In genomic region chr6:89595777-89596146, GRCm38 (mm10) we compare ENCODE assay signal across 8 mouse cellular contexts. TPM values are rescaled to one million over a fixed set of nuclear protein-coding genes. Genes with fewer than 3 reads are reported as not detected.
DNase-seq lines count a peak whose midpoint lies in the region; ATAC-seq lines count a peak whose summit lies in the region.

No protein-coding gene starts in this region.

- peaks cover 3% of the 10 kb centered on the region; the same call in 1 of the 2 replicates for H3K9me3 ChIP-seq in heart, embryonic 13.5 days
- peaks cover 6% of the 10 kb centered on the region; the same call in 1 of the 2 replicates for H3K9me3 ChIP-seq in embryonic facial prominence, embryonic 10.5 days
- H3K9me3 ChIP-seq in hindbrain, embryonic 13.5 days = peaks cover 4% of the 10 kb centered on the region; the same call in 1 of the 2 replicates
- peaks cover 9% of the 10 kb centered on the region for H3K9me3 ChIP-seq in midbrain, embryonic 10.5 days (replicated peaks)

- intact Hi-C loops in heart, postnatal 10 days (cut with DNase I) = no loop called here

- peak overlapping the region; percentile 75 for H3K4me3 ChIP-seq in heart, embryonic 13.5 days
- H3K4me3 ChIP-seq in embryonic facial prominence, embryonic 10.5 days = peak overlapping the region; percentile 84
- H3K4me3 ChIP-seq in hindbrain, embryonic 13.5 days = peak overlapping the region; percentile 73
- peak overlapping the region; percentile 82 for H3K4me3 ChIP-seq in midbrain, embryonic 10.5 days

- H3K27me3 ChIP-seq in heart, embryonic 13.5 days (replicated peaks) = no peaks in the 10 kb centered on the region
- no peaks in the 10 kb centered on the region for H3K27me3 ChIP-seq in embryonic facial prominence, embryonic 10.5 days (replicated peaks; ENCODE audit: low read depth, poor library complexity, severe bottlenecking)
- H3K27me3 ChIP-seq in hindbrain, embryonic 13.5 days = no peaks in the 10 kb centered on the region
- no peaks in the 10 kb centered on the region for H3K27me3 ChIP-seq in midbrain, embryonic 10.5 days (ENCODE audit: low read depth, poor library complexity, severe bottlenecking)

- no peaks in the 10 kb centered on the region for H3K36me3 ChIP-seq in heart, embryonic 13.5 days
- H3K36me3 ChIP-seq in embryonic facial prominence, embryonic 10.5 days (replicated peaks) = no peaks in the 10 kb centered on the region
- no peaks in the 10 kb centered on the region for H3K36me3 ChIP-seq in hindbrain, embryonic 13.5 days
- H3K36me3 ChIP-seq in midbrain, embryonic 10.5 days = no peaks in the 10 kb centered on the region

- H3K27ac ChIP-seq in heart, embryonic 13.5 days (replicated peaks) = no peak overlapping the region
- no peak overlapping the region for H3K27ac ChIP-seq in embryonic facial prominence, embryonic 10.5 days (replicated peaks)
- no peak overlapping the region for H3K27ac ChIP-seq in hindbrain, embryonic 13.5 days
- no peak overlapping the region for H3K27ac ChIP-seq in midbrain, embryonic 10.5 days (replicated peaks)

- ATAC-seq in heart, embryonic 13.5 days (ENCODE audit: extremely low read depth, insufficient number of reproducible peaks, low FRiP score, low TSS enrichment) = 0 out of 2 replicates have a peak, but pooled peaks have one; percentile 16
- ATAC-seq in hindbrain, embryonic 13.5 days (ENCODE audit: low FRiP score) = peak; percentile 58

- 19% methylated on average over 5 of the region's 5 CpGs for WGBS in heart, embryonic 13.5 days
- WGBS in embryonic facial prominence, embryonic 10.5 days = 28% methylated on average over 5 of the region's 5 CpGs
- 23% methylated on average over 5 of the region's 5 CpGs for WGBS in hindbrain, embryonic 13.5 days
- WGBS in midbrain, embryonic 10.5 days = 24% methylated on average over 5 of the region's 5 CpGs

- DNase-seq in heart, postnatal 10 days = no peak
- no peak for DNase-seq in embryonic facial prominence, embryonic 10.5 days (ENCODE audit: low spot score)
- no peak for DNase-seq in midbrain, embryonic 10.5 days (ENCODE audit: low spot score)
- no peak for DNase-seq in left cerebral cortex, adult 8-10 months (ENCODE audit: low spot score in 2 of 2)
- no peak for DNase-seq in layer of hippocampus, adult 9-10 months (ENCODE audit: low spot score)
- DNase-seq in thymus, adult 18-20 months = no peak

- no peak overlapping the region for H3K9ac ChIP-seq in heart, embryonic 13.5 days
- no peak overlapping the region for H3K9ac ChIP-seq in hindbrain, embryonic 13.5 days

- peak overlapping the region; percentile 90 for H3K4me2 ChIP-seq in heart, embryonic 13.5 days
- H3K4me2 ChIP-seq in hindbrain, embryonic 13.5 days = peak overlapping the region; percentile 70

- peaks cover 6% of the 10 kb centered on the region for H3K4me1 ChIP-seq in heart, embryonic 13.5 days
- peaks cover 5% of the 10 kb centered on the region for H3K4me1 ChIP-seq in embryonic facial prominence, embryonic 10.5 days
- H3K4me1 ChIP-seq in hindbrain, embryonic 13.5 days (replicated peaks) = peaks cover 9% of the 10 kb centered on the region
- H3K4me1 ChIP-seq in midbrain, embryonic 10.5 days = peaks cover 13% of the 10 kb centered on the region

RNA-seq across cellular contexts. Expression of gene Chchd6, which starts 0.3 kb away (rescaled TPM):
- polyA plus RNA-seq in heart, embryonic 13.5 days (2015; fragmentation: Nextera tagmentation; extraction: Ambion mirVana) = 46.3 and 50.3 TPM in 2 replicates
- total RNA-seq in heart, postnatal 10 days (2021) = 10 to 100 TPM; 14.7 to 15.5 TPM
- polyA plus RNA-seq in embryonic facial prominence, embryonic 10.5 days (2016; fragmentation: Nextera tagmentation; extraction: Ambion mirVana) = 66.8 and 74.1 TPM in 2 replicates
- polyA plus RNA-seq in hindbrain, embryonic 13.5 days (2015; fragmentation: Nextera tagmentation; extraction: Ambion mirVana) = 125 and 126 TPM in 2 replicates
- 91.4 and 106 TPM in 2 replicates for polyA plus RNA-seq in midbrain, embryonic 10.5 days (2016; fragmentation: Nextera tagmentation; extraction: Ambion mirVana)
- total RNA-seq in left cerebral cortex, adult 8-10 months (2022) = 10 to 100 TPM; 75.6 to 85.2 (median 78.1) TPM

RNA-seq across cellular contexts. Expression of gene Txnrd3, which starts 48.0 kb away (rescaled TPM):
- polyA plus RNA-seq in heart, embryonic 13.5 days (2015; fragmentation: Nextera tagmentation; extraction: Ambion mirVana) = 9.1 and 9.6 TPM in 2 replicates
- total RNA-seq in heart, postnatal 10 days (2021) = 10 to 100 TPM; 26.1 to 27.1 TPM
- polyA plus RNA-seq in embryonic facial prominence, embryonic 10.5 days (2016; fragmentation: Nextera tagmentation; extraction: Ambion mirVana) = 9.2 and 9.8 TPM in 2 replicates
- polyA plus RNA-seq in hindbrain, embryonic 13.5 days (2015; fragmentation: Nextera tagmentation; extraction: Ambion mirVana) = 12.8 and 13.8 TPM in 2 replicates
- 10.1 and 13.1 TPM in 2 replicates for polyA plus RNA-seq in midbrain, embryonic 10.5 days (2016; fragmentation: Nextera tagmentation; extraction: Ambion mirVana)
- 1 to 10 TPM; 4.7 to 5.9 (median 5.6) TPM for total RNA-seq in left cerebral cortex, adult 8-10 months (2022)
